Mouse (Mus musculus): Measurements from ENCODE around the gene Fn1. TPM values are rescaled to one million over a fixed set of nuclear protein-coding genes. Genes with fewer than 3 reads are reported as not detected.

Fn1 gene
- polyA plus RNA-seq, 1 experiment from 2014 or later = 197 TPM

GRCm38 (mm10) chr1:71650741-71651140 is 2.3 kb downstream of the Fn1 start:
- no peaks in the 10 kb centered on the region for H3K27me3 ChIP-seq
- peaks cover 19% of the 10 kb centered on the region for H3K4me1 ChIP-seq
- no peak for ATAC-seq (ENCODE audit: insufficient number of reproducible peaks, low FRiP score, low TSS enrichment, low read depth)
- 44% methylated on average over 6 of the region's 6 CpGs for WGBS
- peaks cover 28% of the 10 kb centered on the region for H3K36me3 ChIP-seq
- no peaks in the 10 kb centered on the region for H3K9me3 ChIP-seq (replicated peaks)
- peak overlapping the region; percentile 73 for H3K4me3 ChIP-seq (replicated peaks)
- H3K27ac ChIP-seq (replicated peaks) = 0 out of 2 replicates have a peak overlapping the region, but pooled peaks have one; percentile 22
- H3K4me2 ChIP-seq (replicated peaks) = peak overlapping the region; percentile 75
- no peak overlapping the region for H3K9ac ChIP-seq

- ATAC-seq (ENCODE audit: insufficient number of reproducible peaks, low FRiP score, low TSS enrichment, low read depth) = no peak
Measured at GRCm38 (mm10) chr1:71648166-71648565, 4.8 kb downstream of the Fn1 start.

GRCm38 (mm10) chr1:71646774-71647173 is 6.2 kb downstream of the Fn1 start:
- 69% methylated on average over 5 of the region's 5 CpGs for WGBS
- peaks cover 64% of the 10 kb centered on the region for H3K36me3 ChIP-seq
- no peaks in the 10 kb centered on the region for H3K27me3 ChIP-seq

More at GRCm38 (mm10) chr1:71648166-71648565, 4.8 kb downstream of the Fn1 start:
- no peaks in the 10 kb centered on the region for H3K9me3 ChIP-seq (replicated peaks)
- no peaks in the 10 kb centered on the region for H3K27me3 ChIP-seq
- peaks cover 52% of the 10 kb centered on the region for H3K36me3 ChIP-seq
- H3K27ac ChIP-seq (replicated peaks) = no peak overlapping the region
- H3K4me1 ChIP-seq = peaks cover 12% of the 10 kb centered on the region
- H3K9ac ChIP-seq = no peak overlapping the region
- no peak overlapping the region for H3K4me2 ChIP-seq (replicated peaks)
- H3K4me3 ChIP-seq (replicated peaks) = no peak overlapping the region
- WGBS = 71% methylated on average over 7 of the region's 7 CpGs

GRCm38 (mm10) chr1:71645999-71646398 is 7.0 kb downstream of the Fn1 start:
- Histone ChIP-seq H3K27me3 (no peaks in the 10 kb centered on the region), H3K4me1 (peaks cover 12% of the 10 kb centered on the region), H3K4me3 (replicated peaks) (no peak overlapping the region), H3K27ac (replicated peaks) (no peak overlapping the region), H3K9ac (no peak overlapping the region), H3K4me2 (replicated peaks) (no peak overlapping the region), H3K9me3 (replicated peaks) (no peaks in the 10 kb centered on the region), H3K36me3 (peaks cover 70% of the 10 kb centered on the region)
- 38% methylated on average over 3 of the region's 3 CpGs for WGBS
- no peak for ATAC-seq (ENCODE audit: insufficient number of reproducible peaks, low FRiP score, low TSS enrichment, low read depth)

More at GRCm38 (mm10) chr1:71646774-71647173, 6.2 kb downstream of the Fn1 start:
- Histone ChIP-seq H3K4me1 (peaks cover 12% of the 10 kb centered on the region), H3K27ac (replicated peaks) (no peak overlapping the region), H3K4me2 (replicated peaks) (no peak overlapping the region), H3K9me3 (replicated peaks) (no peaks in the 10 kb centered on the region), H3K4me3 (replicated peaks) (no peak overlapping the region), H3K9ac (no peak overlapping the region)
- ATAC-seq (ENCODE audit: insufficient number of reproducible peaks, low FRiP score, low TSS enrichment, low read depth) = no peak

GRCm38 (mm10) chr1:71645466-71645865 is 7.5 kb downstream of the Fn1 start:
- Histone ChIP-seq H3K9me3 (replicated peaks) (no peaks in the 10 kb centered on the region), H3K4me3 (replicated peaks) (no peak overlapping the region), H3K27ac (replicated peaks) (no peak overlapping the region), H3K9ac (no peak overlapping the region), H3K4me1 (peaks cover 6% of the 10 kb centered on the region), H3K4me2 (replicated peaks) (no peak overlapping the region), H3K36me3 (peaks cover 76% of the 10 kb centered on the region), H3K27me3 (no peaks in the 10 kb centered on the region)
- no peak for ATAC-seq (ENCODE audit: insufficient number of reproducible peaks, low FRiP score, low TSS enrichment, low read depth)
- 94% methylated on average over 13 of the region's 13 CpGs for WGBS

- ATAC-seq (ENCODE audit: insufficient number of reproducible peaks, low FRiP score, low TSS enrichment, low read depth) = no peak
- no peak overlapping the region for H3K4me2 ChIP-seq (replicated peaks)
- 93% methylated on average over 10 of the region's 10 CpGs for WGBS
- H3K36me3 ChIP-seq = peaks cover 81% of the 10 kb centered on the region
- no peaks in the 10 kb centered on the region for H3K4me1 ChIP-seq
- no peaks in the 10 kb centered on the region for H3K9me3 ChIP-seq (replicated peaks)
- no peak overlapping the region for H3K4me3 ChIP-seq (replicated peaks)
- H3K27me3 ChIP-seq = no peaks in the 10 kb centered on the region
- no peak overlapping the region for H3K27ac ChIP-seq (replicated peaks)
- H3K9ac ChIP-seq = no peak overlapping the region
Measured at GRCm38 (mm10) chr1:71642794-71643193, 10.2 kb downstream of the Fn1 start.

- Histone ChIP-seq H3K9ac (no peak overlapping the region), H3K4me1 (no peaks in the 10 kb centered on the region), H3K4me2 (replicated peaks) (no peak overlapping the region), H3K27ac (replicated peaks) (no peak overlapping the region), H3K4me3 (replicated peaks) (no peak overlapping the region), H3K9me3 (replicated peaks) (no peaks in the 10 kb centered on the region), H3K36me3 (peaks cover 82% of the 10 kb centered on the region), H3K27me3 (no peaks in the 10 kb centered on the region)
- no peak for ATAC-seq (ENCODE audit: insufficient number of reproducible peaks, low FRiP score, low TSS enrichment, low read depth)
- WGBS = 79% methylated on average over 11 of the region's 11 CpGs
Measured at GRCm38 (mm10) chr1:71641206-71641605, 11.8 kb downstream of the Fn1 start.

- Histone ChIP-seq H3K4me3 (replicated peaks) (no peak overlapping the region), H3K27me3 (no peaks in the 10 kb centered on the region), H3K27ac (replicated peaks) (no peak overlapping the region), H3K36me3 (peaks cover 85% of the 10 kb centered on the region), H3K4me2 (replicated peaks) (no peak overlapping the region), H3K4me1 (no peaks in the 10 kb centered on the region), H3K9me3 (replicated peaks) (no peaks in the 10 kb centered on the region), H3K9ac (no peak overlapping the region)
- 94% methylated on average over 8 of the region's 8 CpGs for WGBS
- no peak for ATAC-seq (ENCODE audit: insufficient number of reproducible peaks, low FRiP score, low TSS enrichment, low read depth)
Measured at GRCm38 (mm10) chr1:71640157-71640556, 12.8 kb downstream of the Fn1 start.

- no peaks in the 10 kb centered on the region for H3K4me1 ChIP-seq
- WGBS = 94% methylated on average over 4 of the region's 4 CpGs
- no peak overlapping the region for H3K27ac ChIP-seq (replicated peaks)
- no peak overlapping the region for H3K9ac ChIP-seq
- ATAC-seq (ENCODE audit: insufficient number of reproducible peaks, low FRiP score, low TSS enrichment, low read depth) = no peak
- no peak overlapping the region for H3K4me3 ChIP-seq (replicated peaks)
- no peaks in the 10 kb centered on the region for H3K9me3 ChIP-seq (replicated peaks)
- H3K36me3 ChIP-seq = peaks cover 63% of the 10 kb centered on the region
- no peaks in the 10 kb centered on the region for H3K27me3 ChIP-seq
- H3K4me2 ChIP-seq (replicated peaks) = no peak overlapping the region
Measured at GRCm38 (mm10) chr1:71636665-71637064, 16.3 kb downstream of the Fn1 start.

GRCm38 (mm10) chr1:71636116-71636515 is 16.9 kb downstream of the Fn1 start:
- H3K9ac ChIP-seq = no peak overlapping the region
- H3K27ac ChIP-seq (replicated peaks) = no peak overlapping the region
- peaks cover 63% of the 10 kb centered on the region for H3K36me3 ChIP-seq
- no peak overlapping the region for H3K4me2 ChIP-seq (replicated peaks)
- H3K4me1 ChIP-seq = no peaks in the 10 kb centered on the region
- no peak overlapping the region for H3K4me3 ChIP-seq (replicated peaks)
- no peak for ATAC-seq (ENCODE audit: insufficient number of reproducible peaks, low FRiP score, low TSS enrichment, low read depth)
- WGBS = 91% methylated on average over 5 of the region's 5 CpGs
- no peaks in the 10 kb centered on the region for H3K27me3 ChIP-seq
- no peaks in the 10 kb centered on the region for H3K9me3 ChIP-seq (replicated peaks)

GRCm38 (mm10) chr1:71635101-71636014 is 17.6 kb downstream of the Fn1 start:
- H3K4me3 ChIP-seq (replicated peaks) = no peak overlapping the region
- H3K27ac ChIP-seq (replicated peaks) = no peak overlapping the region
- no peak overlapping the region for H3K9ac ChIP-seq
- no peaks in the 10 kb centered on the region for H3K27me3 ChIP-seq
- no peak for ATAC-seq (ENCODE audit: insufficient number of reproducible peaks, low FRiP score, low TSS enrichment, low read depth)
- no peak overlapping the region for H3K4me2 ChIP-seq (replicated peaks)
- peaks cover 60% of the 10 kb centered on the region for H3K36me3 ChIP-seq
- 94% methylated on average over 10 of the region's 10 CpGs for WGBS
- H3K4me1 ChIP-seq = no peaks in the 10 kb centered on the region
- H3K9me3 ChIP-seq (replicated peaks) = no peaks in the 10 kb centered on the region

All from embryonic facial prominence, embryonic 15.5 days (tissue).